Mouse (Mus musculus) testis, adult 2 months (tissue): ENCODE results near the gene Gm10570.

Experiments
- CTCF ChIP-seq: fragments of 200-500 bp; IDR thresholded peaks from 2 replicates; pipeline ENCODE4 v1.5.1; 2012; ENCODE audit warnings: low read depth, mild to moderate bottlenecking, inconsistent platforms, low read length, moderate library complexity; ENCODE audit not compliant: control insufficient read depth, insufficient read depth, insufficient replicate concordance
- POLR2A ChIP-seq: fragments of 200-500 bp; IDR thresholded peaks from 2 replicates; pipeline ENCODE4 v1.6.1; 2012; ENCODE audit warnings: low read depth, mild to moderate bottlenecking, inconsistent platforms, low read length, moderate library complexity; ENCODE audit not compliant: control insufficient read depth

DNA sequence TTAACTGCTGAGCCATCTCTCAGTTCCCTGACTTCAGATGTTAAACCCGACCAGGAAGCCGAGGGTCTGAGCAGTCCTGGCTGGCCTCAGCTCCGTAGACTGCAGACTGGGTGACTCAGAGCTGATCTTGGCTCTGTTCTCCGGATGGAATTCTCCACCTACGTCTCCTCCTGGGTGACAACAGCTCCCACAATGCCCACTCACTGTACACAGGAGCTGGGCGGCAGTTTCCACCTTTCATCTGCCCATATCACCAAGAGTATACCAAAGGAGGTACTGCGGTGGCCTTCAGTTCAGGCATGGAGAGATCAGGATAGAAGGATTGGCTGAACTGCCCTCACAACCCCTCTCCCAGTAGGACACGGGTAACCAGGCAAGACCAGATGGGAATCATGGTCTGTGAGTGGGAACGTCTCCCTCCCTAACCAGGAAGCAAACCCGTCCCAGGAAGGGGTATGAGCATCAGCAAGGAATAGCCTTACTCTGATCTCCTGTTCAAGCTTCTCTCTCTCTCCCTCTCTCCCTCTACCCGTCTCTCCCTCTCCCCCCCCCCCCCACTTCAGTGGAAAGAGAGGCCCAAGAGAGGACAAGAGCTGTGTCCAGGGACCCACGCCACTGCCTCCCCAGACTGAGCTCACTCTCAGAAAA is 34.7 kb downstream of the Gm10570 start:
- TF ChIP-seq POLR2A (no peak), CTCF (no peak)
